Mouse (Mus musculus) erythroblast, embryonic 14.5 days (primary cell): ENCODE data around the gene Actl6b. TPM values are rescaled to one million over a fixed set of nuclear protein-coding genes. Genes with fewer than 3 reads are reported as not detected.

Experiments used
- H3K27me3 ChIP-seq: 2 replicates; pipeline ENCODE4 v1.6.1; 2012; ENCODE audit warnings: inconsistent platforms; ENCODE audit not compliant: control insufficient read depth
- H3K36me3 ChIP-seq: 2 replicates; pipeline ENCODE4 v1.6.1; 2012; ENCODE audit warnings: mild to moderate bottlenecking, inconsistent platforms; ENCODE audit not compliant: control insufficient read depth
- H3K4me1 ChIP-seq: 2 replicates; pipeline ENCODE4 v1.6.1; 2012; ENCODE audit warnings: inconsistent platforms; ENCODE audit not compliant: control insufficient read depth
- H3K4me3 ChIP-seq: replicated peaks from 2 replicates; pipeline ENCODE3; 2012; ENCODE audit warnings: moderate library complexity, mild to moderate bottlenecking, inconsistent platforms
- H3K9me3 ChIP-seq: 2 replicates; pipeline ENCODE4 v1.6.1; 2012; ENCODE audit warnings: low read length, inconsistent platforms, mixed read lengths; ENCODE audit not compliant: control insufficient read depth
- GATA1 ChIP-seq: IDR thresholded peaks from 2 replicates; pipeline ENCODE4 v1.6.1; 2012; ENCODE audit warnings: low read length, inconsistent platforms, mixed read lengths
- TAL1 ChIP-seq: IDR thresholded peaks from 3 replicates; pipeline ENCODE4 v1.6.1; 2012; ENCODE audit warnings: low read length, inconsistent platforms, mixed read lengths
- polyA plus RNA-seq: library from polyadenylated mRNA; stranded (reverse); fragments of >175 nt; gene quantifications from 2 replicates; pipeline ENCODE4 v1.2.3, GENCODE M21; 2012

Gene Actl6b
- polyA plus RNA-seq, 1 experiment, result not detected

DNA sequence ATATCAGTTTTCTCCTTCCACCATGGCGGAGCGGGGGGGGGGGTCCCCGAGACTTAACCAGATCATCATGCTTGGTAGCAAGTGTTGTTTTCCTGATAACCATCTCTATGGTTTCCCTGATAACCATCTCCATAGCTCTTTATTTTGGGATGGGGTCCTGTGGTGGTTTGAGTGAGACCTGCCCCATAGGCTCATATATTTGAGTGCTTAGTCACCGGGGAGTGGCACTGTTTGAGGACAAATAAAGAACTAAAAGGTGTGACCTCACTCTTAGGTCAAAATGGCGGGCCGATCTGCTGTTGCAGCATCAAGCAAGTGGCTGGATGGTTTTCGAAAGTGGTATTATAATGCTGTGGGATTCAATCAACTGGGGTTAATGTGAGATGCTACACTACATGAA lies 62.0 kb downstream of the Actl6b start:
- Histone ChIP-seq H3K4me1 (peaks cover 11% of the 10 kb centered on the region), H3K9me3 (no peaks in the 10 kb centered on the region), H3K36me3 (no peaks in the 10 kb centered on the region), H3K27me3 (peaks cover 26% of the 10 kb centered on the region), H3K4me3 (no peak overlapping the region)
- TF ChIP-seq TAL1 (no peak), GATA1 (no peak)

Other genes with a start within 250 kb of the Actl6b start
- 73.3 and 89.6 TPM in 2 replicates for gene Srrt, start 245.8 kb upstream of the Actl6b start, polyA plus RNA-seq
- 0.51 and 0.54 TPM in 2 replicates for gene Trip6, start 239.1 kb upstream of the Actl6b start, polyA plus RNA-seq
- gene Slc12a9, start 219.9 kb upstream of the Actl6b start, polyA plus RNA-seq, result 0.05 and 0.06 TPM in 2 replicates
- gene Ephb4, start 203.4 kb upstream of the Actl6b start, polyA plus RNA-seq, result 0.04 and 0.07 TPM in 2 replicates
- gene Zan, start 76.5 kb upstream of the Actl6b start, polyA plus RNA-seq, result under 0.01 TPM in 1 of 2 replicates, not detected in the other
- 7.1 and 9.3 TPM in 2 replicates for gene Pop7, start 51.0 kb upstream of the Actl6b start, polyA plus RNA-seq
- gene Gigyf1, start 35.0 kb upstream of the Actl6b start, polyA plus RNA-seq, result 2.4 and 2.6 TPM in 2 replicates
- gene Epo, start 20.3 kb upstream of the Actl6b start, polyA plus RNA-seq, result not detected in 2 replicates
- 59.2 and 65.3 TPM in 2 replicates for gene Gnb2, start 20.0 kb upstream of the Actl6b start, polyA plus RNA-seq
- 9.2 and 10.1 TPM in 2 replicates for gene Tfr2, start 16.3 kb downstream of the Actl6b start, polyA plus RNA-seq
- gene Mospd3, start 47.5 kb downstream of the Actl6b start, polyA plus RNA-seq, result 105 and 109 TPM in 2 replicates
- gene Pcolce, start 60.3 kb downstream of the Actl6b start, polyA plus RNA-seq, result 0.10 and 0.22 TPM in 2 replicates
- gene Fbxo24, start 75.5 kb downstream of the Actl6b start, polyA plus RNA-seq, result not detected in 2 replicates
- gene Lrch4, start 75.6 kb downstream of the Actl6b start, polyA plus RNA-seq, result 6.3 and 7.1 TPM in 2 replicates
- gene Gm20605, start 75.7 kb downstream of the Actl6b start, polyA plus RNA-seq, result 3.8 and 3.9 TPM in 2 replicates
- gene Sap25, start 87.8 kb downstream of the Actl6b start, polyA plus RNA-seq, result 5.9 and 11.5 TPM in 2 replicates
- 0.02 TPM in 1 of 2 replicates, not detected in the other for gene Irs3, start 92.2 kb downstream of the Actl6b start, polyA plus RNA-seq
- 17.1 and 20.4 TPM in 2 replicates for gene Agfg2, start 131.2 kb downstream of the Actl6b start, polyA plus RNA-seq
- gene Nyap1, start 188.1 kb downstream of the Actl6b start, polyA plus RNA-seq, result 0.97 and 1.2 TPM in 2 replicates
- gene Tsc22d4, start 192.2 kb downstream of the Actl6b start, polyA plus RNA-seq, result 53.9 and 58.8 TPM in 2 replicates
- gene Ppp1r35, start 225.3 kb downstream of the Actl6b start, polyA plus RNA-seq, result 16.1 TPM in 2 replicates
- 17.1 and 18.2 TPM in 2 replicates for gene Mepce, start 234.1 kb downstream of the Actl6b start, polyA plus RNA-seq
- 0.04 and 0.05 TPM in 2 replicates for gene Zcwpw1, start 234.3 kb downstream of the Actl6b start, polyA plus RNA-seq